Mouse (Mus musculus): Measurements from ENCODE around the gene Cmss1. TPM values are rescaled to one million over a fixed set of nuclear protein-coding genes. Genes with fewer than 3 reads are reported as not detected.

The Cmss1 gene
- 6.3 and 9.0 TPM in 2 replicates for polyA plus RNA-seq (2011; ENCODE audit: insufficient read length, low read depth, missing spikeins)

DNA sequence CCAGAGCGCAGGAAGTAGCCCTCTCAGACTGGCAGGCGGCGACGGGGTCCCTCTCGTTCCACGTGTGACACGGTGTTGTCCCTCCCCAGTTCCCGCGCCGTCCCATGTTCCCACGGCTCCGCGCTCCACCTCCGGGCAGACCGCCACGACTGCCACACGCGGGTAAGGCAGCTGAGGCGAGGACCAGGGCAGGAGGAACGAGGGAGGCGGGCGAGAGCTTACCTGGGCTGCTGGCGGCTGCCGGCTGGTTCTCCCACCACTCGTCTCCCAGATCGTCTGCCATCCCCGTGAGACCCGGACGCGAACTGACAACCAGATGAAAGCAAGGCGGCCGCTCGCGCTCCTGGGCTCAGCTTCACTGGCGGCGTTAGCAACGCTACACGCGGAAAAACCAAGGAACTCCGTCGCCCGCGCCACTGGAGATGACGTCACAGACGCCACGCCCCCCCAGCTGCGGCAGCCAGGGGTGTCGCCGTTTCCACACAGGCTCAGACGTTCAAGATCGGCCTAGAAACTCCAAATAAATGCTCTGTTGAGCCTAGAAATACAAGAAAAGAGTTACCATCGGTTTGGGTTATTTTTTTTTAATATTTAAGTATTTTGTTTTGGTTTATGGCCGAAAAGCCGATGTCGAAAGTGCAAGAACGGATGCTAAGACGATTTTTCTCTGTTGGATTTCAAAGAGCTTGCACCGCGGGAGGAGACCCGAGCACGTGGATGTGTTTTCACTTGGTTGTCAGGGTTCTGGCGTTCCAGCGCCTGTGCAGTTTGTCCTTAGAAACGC is at the start of gene Cmss1:
Gene Cmss1, minus strand, starts transcription at position 421 of the 784 bp plus-strand sequence.
- Histone ChIP-seq H3K4me1 (ENCODE audit: control insufficient read depth, insufficient read depth, low read length) (no peaks in the 10 kb centered on the region), H3K4me3 (ENCODE audit: insufficient read depth, low read length) (peak within 1 kb of the TSS; percentile 64), H3K27ac (ENCODE audit: insufficient read depth, low read length) (peak within 1 kb of the TSS; percentile 32)
- TF ChIP-seq POLR2A (IDR thresholded peaks at IDR 0.05; ENCODE audit: low read depth, low read length) (peak; percentile 52; the same call in 1 of the 2 replicates), CTCF (IDR thresholded peaks at IDR 0.05; ENCODE audit: borderline replicate concordance, insufficient read depth, low read length) (no peak)

- H3K4me1 ChIP-seq (ENCODE audit: control insufficient read depth, insufficient read depth, low read length) = peaks cover 13% of the 10 kb centered on the region
- H3K27ac ChIP-seq (ENCODE audit: insufficient read depth, low read length) = peak overlapping the region; percentile 29
- no peak overlapping the region for H3K4me3 ChIP-seq (ENCODE audit: insufficient read depth, low read length)
- TF ChIP-seq POLR2A (IDR thresholded peaks at IDR 0.05; ENCODE audit: low read depth, low read length) = no peak
- no peak for TF ChIP-seq CTCF (IDR thresholded peaks at IDR 0.05; ENCODE audit: borderline replicate concordance, insufficient read depth, low read length)
Measured at GRCm38 (mm10) chr16:57649888-57650287, 43.2 kb upstream of the Cmss1 start.

- Histone ChIP-seq H3K4me1 (ENCODE audit: control insufficient read depth, insufficient read depth, low read length) (peaks cover 2% of the 10 kb centered on the region; the same call in 1 of the 2 replicates), H3K4me3 (ENCODE audit: insufficient read depth, low read length) (no peak overlapping the region), H3K27ac (ENCODE audit: insufficient read depth, low read length) (no peak overlapping the region)
- no peak for TF ChIP-seq POLR2A (IDR thresholded peaks at IDR 0.05; ENCODE audit: low read depth, low read length)
- no peak for TF ChIP-seq CTCF (IDR thresholded peaks at IDR 0.05; ENCODE audit: borderline replicate concordance, insufficient read depth, low read length)
Measured at GRCm38 (mm10) chr16:57641346-57641885, 34.8 kb upstream of the Cmss1 start.

- Histone ChIP-seq H3K4me3 (ENCODE audit: insufficient read depth, low read length) (no peak overlapping the region), H3K4me1 (ENCODE audit: control insufficient read depth, insufficient read depth, low read length) (no peaks in the 10 kb centered on the region), H3K27ac (ENCODE audit: insufficient read depth, low read length) (peak overlapping the region; percentile 38)
- no peak for TF ChIP-seq CTCF (IDR thresholded peaks at IDR 0.05; ENCODE audit: borderline replicate concordance, insufficient read depth, low read length)
- no peak for TF ChIP-seq POLR2A (IDR thresholded peaks at IDR 0.05; ENCODE audit: low read depth, low read length)
Measured at GRCm38 (mm10) chr16:57634766-57635165, 28.1 kb upstream of the Cmss1 start.

GRCm38 (mm10) chr16:57634191-57634590 is 27.5 kb upstream of the Cmss1 start:
- Histone ChIP-seq H3K27ac (ENCODE audit: insufficient read depth, low read length) (no peak overlapping the region), H3K4me3 (ENCODE audit: insufficient read depth, low read length) (no peak overlapping the region), H3K4me1 (ENCODE audit: control insufficient read depth, insufficient read depth, low read length) (no peaks in the 10 kb centered on the region)
- TF ChIP-seq POLR2A (IDR thresholded peaks at IDR 0.05; ENCODE audit: low read depth, low read length) = no peak
- peak; percentile 80 for TF ChIP-seq CTCF (IDR thresholded peaks at IDR 0.05; ENCODE audit: borderline replicate concordance, insufficient read depth, low read length)

DNA sequence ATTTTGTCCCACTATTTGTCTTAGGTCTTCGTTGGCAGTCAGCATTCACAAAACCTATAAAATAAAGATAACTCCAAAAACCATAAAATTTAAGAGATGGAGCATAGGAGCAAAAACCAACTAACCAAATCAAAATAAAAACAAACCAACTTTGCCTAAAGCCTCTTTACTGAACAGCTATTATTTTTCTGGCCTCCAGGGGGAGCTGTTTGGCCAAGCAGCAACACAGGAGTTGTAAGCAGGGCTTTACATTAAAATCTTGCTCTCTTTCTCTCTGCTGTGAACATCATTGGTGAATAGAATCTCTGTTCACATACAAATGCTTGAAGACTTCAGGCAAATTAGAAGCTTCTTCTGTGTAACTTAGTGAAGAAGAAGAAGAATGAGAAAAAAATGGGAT is 5.1 kb upstream of the Cmss1 start:
- peaks cover 4% of the 10 kb centered on the region for H3K4me1 ChIP-seq (ENCODE audit: control insufficient read depth, insufficient read depth, low read length)
- H3K27ac ChIP-seq (ENCODE audit: insufficient read depth, low read length) = no peak overlapping the region; the same call in 1 of the 2 replicates
- no peak overlapping the region for H3K4me3 ChIP-seq (ENCODE audit: insufficient read depth, low read length)
- no peak for TF ChIP-seq POLR2A (IDR thresholded peaks at IDR 0.05; ENCODE audit: low read depth, low read length)
- TF ChIP-seq CTCF (IDR thresholded peaks at IDR 0.05; ENCODE audit: borderline replicate concordance, insufficient read depth, low read length) = 0 out of 2 replicates have a peak, but pooled peaks have one; percentile 27

DNA sequence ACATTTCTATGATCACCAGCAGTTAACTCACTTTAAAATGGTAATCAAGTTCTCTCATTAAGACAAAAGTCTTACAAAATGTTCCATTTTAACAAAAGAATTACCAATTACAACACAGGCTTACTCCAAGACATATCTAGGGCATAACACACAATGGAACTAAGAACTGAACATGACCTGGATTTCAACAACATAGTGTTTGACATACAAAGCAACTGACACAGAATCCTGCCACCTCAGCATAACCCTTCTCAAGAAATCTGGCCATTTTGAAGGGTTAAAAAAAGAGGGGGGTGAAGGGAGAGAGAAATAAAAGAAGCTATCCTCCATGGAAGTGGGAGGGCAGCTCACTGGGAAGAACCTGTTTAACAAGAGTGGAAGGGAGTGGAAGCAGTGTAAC is 5.6 kb downstream of the Cmss1 start:
- H3K4me3 ChIP-seq (ENCODE audit: insufficient read depth, low read length) = no peak overlapping the region
- no peak overlapping the region for H3K27ac ChIP-seq (ENCODE audit: insufficient read depth, low read length)
- TF ChIP-seq POLR2A (IDR thresholded peaks at IDR 0.05; ENCODE audit: low read depth, low read length) (no peak), CTCF (IDR thresholded peaks at IDR 0.05; ENCODE audit: borderline replicate concordance, insufficient read depth, low read length) (no peak)

GRCm38 (mm10) chr16:57597295-57597957 is 9.2 kb downstream of the Cmss1 start:
- Histone ChIP-seq H3K4me3 (ENCODE audit: insufficient read depth, low read length) (no peak overlapping the region), H3K4me1 (ENCODE audit: control insufficient read depth, insufficient read depth, low read length) (no peaks in the 10 kb centered on the region), H3K27ac (ENCODE audit: insufficient read depth, low read length) (no peak overlapping the region)
- no peak for TF ChIP-seq POLR2A (IDR thresholded peaks at IDR 0.05; ENCODE audit: low read depth, low read length)
- TF ChIP-seq CTCF (IDR thresholded peaks at IDR 0.05; ENCODE audit: borderline replicate concordance, insufficient read depth, low read length) = no peak

More for the DNA sequence above, 5.6 kb downstream of the Cmss1 start:
- H3K4me1 ChIP-seq (ENCODE audit: control insufficient read depth, insufficient read depth, low read length) = no peaks in the 10 kb centered on the region

- TF ChIP-seq POLR2A (IDR thresholded peaks at IDR 0.05; ENCODE audit: low read depth, low read length) = no peak
- TF ChIP-seq CTCF (IDR thresholded peaks at IDR 0.05; ENCODE audit: borderline replicate concordance, insufficient read depth, low read length) = no peak
- Histone ChIP-seq H3K27ac (ENCODE audit: insufficient read depth, low read length) (no peak overlapping the region), H3K4me3 (ENCODE audit: insufficient read depth, low read length) (no peak overlapping the region), H3K4me1 (ENCODE audit: control insufficient read depth, insufficient read depth, low read length) (no peaks in the 10 kb centered on the region)
Measured at GRCm38 (mm10) chr16:57593422-57594157, 13.1 kb downstream of the Cmss1 start.

Measured in embryonic fibroblast, embryonic 13.5 days (primary cell).